Mouse (Mus musculus): ENCODE results near the gene Trio.

Gene Trio

GRCm38 (mm10) chr15:27957867-27958266, 67.8 kb downstream of the Trio start:
- no peak for DNase-seq (ENCODE audit: low read depth, low spot score)
- H3K27me3 ChIP-seq (ENCODE audit: control insufficient read depth, insufficient read depth, low read length, poor library complexity, severe bottlenecking) = no peaks in the 10 kb centered on the region
- H3K36me3 ChIP-seq (ENCODE audit: control insufficient read depth, insufficient read depth, low read length, poor library complexity, severe bottlenecking) = no peaks in the 10 kb centered on the region

GRCm38 (mm10) chr15:27955614-27956013, 70.0 kb downstream of the Trio start:
- Histone ChIP-seq H3K36me3 (ENCODE audit: control insufficient read depth, insufficient read depth, low read length, poor library complexity, severe bottlenecking) (no peaks in the 10 kb centered on the region), H3K27me3 (ENCODE audit: control insufficient read depth, insufficient read depth, low read length, poor library complexity, severe bottlenecking) (no peaks in the 10 kb centered on the region)
- DNase-seq (ENCODE audit: low read depth, low spot score) = no peak

- no peaks in the 10 kb centered on the region for H3K36me3 ChIP-seq (ENCODE audit: control insufficient read depth, insufficient read depth, low read length, poor library complexity, severe bottlenecking)
- DNase-seq (ENCODE audit: low read depth, low spot score) = no peak
- no peaks in the 10 kb centered on the region for H3K27me3 ChIP-seq (ENCODE audit: control insufficient read depth, insufficient read depth, low read length, poor library complexity, severe bottlenecking)
Observed at GRCm38 (mm10) chr15:27954356-27954755, 71.3 kb downstream of the Trio start.

- no peaks in the 10 kb centered on the region for H3K36me3 ChIP-seq (ENCODE audit: control insufficient read depth, insufficient read depth, low read length, poor library complexity, severe bottlenecking)
- H3K27me3 ChIP-seq (ENCODE audit: control insufficient read depth, insufficient read depth, low read length, poor library complexity, severe bottlenecking) = no peaks in the 10 kb centered on the region
- DNase-seq (ENCODE audit: low read depth, low spot score) = no peak
Observed at GRCm38 (mm10) chr15:27953570-27953969, 72.1 kb downstream of the Trio start.

GRCm38 (mm10) chr15:27951195-27951594, 74.5 kb downstream of the Trio start:
- no peak for DNase-seq (ENCODE audit: low read depth, low spot score)
- Histone ChIP-seq H3K27me3 (ENCODE audit: control insufficient read depth, insufficient read depth, low read length, poor library complexity, severe bottlenecking) (no peaks in the 10 kb centered on the region), H3K36me3 (ENCODE audit: control insufficient read depth, insufficient read depth, low read length, poor library complexity, severe bottlenecking) (no peaks in the 10 kb centered on the region)

GRCm38 (mm10) chr15:27949196-27949595, 76.5 kb downstream of the Trio start:
- Histone ChIP-seq H3K27me3 (ENCODE audit: control insufficient read depth, insufficient read depth, low read length, poor library complexity, severe bottlenecking) (no peaks in the 10 kb centered on the region), H3K36me3 (ENCODE audit: control insufficient read depth, insufficient read depth, low read length, poor library complexity, severe bottlenecking) (no peaks in the 10 kb centered on the region)
- DNase-seq (ENCODE audit: low read depth, low spot score) = no peak

- DNase-seq (ENCODE audit: low read depth, low spot score) = peak; percentile 14
- Histone ChIP-seq H3K27me3 (ENCODE audit: control insufficient read depth, insufficient read depth, low read length, poor library complexity, severe bottlenecking) (no peaks in the 10 kb centered on the region), H3K36me3 (ENCODE audit: control insufficient read depth, insufficient read depth, low read length, poor library complexity, severe bottlenecking) (no peaks in the 10 kb centered on the region)
Observed at GRCm38 (mm10) chr15:27947880-27948279, 77.8 kb downstream of the Trio start.

- Histone ChIP-seq H3K27me3 (ENCODE audit: control insufficient read depth, insufficient read depth, low read length, poor library complexity, severe bottlenecking) (no peaks in the 10 kb centered on the region), H3K36me3 (ENCODE audit: control insufficient read depth, insufficient read depth, low read length, poor library complexity, severe bottlenecking) (no peaks in the 10 kb centered on the region)
- no peak for DNase-seq (ENCODE audit: low read depth, low spot score)
Observed at GRCm38 (mm10) chr15:27945570-27945969, 80.1 kb downstream of the Trio start.

- Histone ChIP-seq H3K36me3 (ENCODE audit: control insufficient read depth, insufficient read depth, low read length, poor library complexity, severe bottlenecking) (no peaks in the 10 kb centered on the region), H3K27me3 (ENCODE audit: control insufficient read depth, insufficient read depth, low read length, poor library complexity, severe bottlenecking) (no peaks in the 10 kb centered on the region)
- DNase-seq (ENCODE audit: low read depth, low spot score) = no peak
Observed at GRCm38 (mm10) chr15:27944898-27945297, 80.8 kb downstream of the Trio start.

GRCm38 (mm10) chr15:27943486-27944195, 82.0 kb downstream of the Trio start:
- no peaks in the 10 kb centered on the region for H3K36me3 ChIP-seq (ENCODE audit: control insufficient read depth, insufficient read depth, low read length, poor library complexity, severe bottlenecking)
- no peak for DNase-seq (ENCODE audit: low read depth, low spot score)
- H3K27me3 ChIP-seq (ENCODE audit: control insufficient read depth, insufficient read depth, low read length, poor library complexity, severe bottlenecking) = no peaks in the 10 kb centered on the region

- no peaks in the 10 kb centered on the region for H3K27me3 ChIP-seq (ENCODE audit: control insufficient read depth, insufficient read depth, low read length, poor library complexity, severe bottlenecking)
- no peaks in the 10 kb centered on the region for H3K36me3 ChIP-seq (ENCODE audit: control insufficient read depth, insufficient read depth, low read length, poor library complexity, severe bottlenecking)
- DNase-seq (ENCODE audit: low read depth, low spot score) = no peak
Observed at GRCm38 (mm10) chr15:27942148-27942847, 83.3 kb downstream of the Trio start.

- DNase-seq (ENCODE audit: low read depth, low spot score) = no peak
- Histone ChIP-seq H3K36me3 (ENCODE audit: control insufficient read depth, insufficient read depth, low read length, poor library complexity, severe bottlenecking) (no peaks in the 10 kb centered on the region), H3K27me3 (ENCODE audit: control insufficient read depth, insufficient read depth, low read length, poor library complexity, severe bottlenecking) (no peaks in the 10 kb centered on the region)
Observed at GRCm38 (mm10) chr15:27941441-27941840, 84.2 kb downstream of the Trio start.

GRCm38 (mm10) chr15:27941020-27941419, 84.6 kb downstream of the Trio start:
- Histone ChIP-seq H3K27me3 (ENCODE audit: control insufficient read depth, insufficient read depth, low read length, poor library complexity, severe bottlenecking) (no peaks in the 10 kb centered on the region), H3K36me3 (ENCODE audit: control insufficient read depth, insufficient read depth, low read length, poor library complexity, severe bottlenecking) (no peaks in the 10 kb centered on the region)
- no peak for DNase-seq (ENCODE audit: low read depth, low spot score)

- Histone ChIP-seq H3K27me3 (ENCODE audit: control insufficient read depth, insufficient read depth, low read length, poor library complexity, severe bottlenecking) (no peaks in the 10 kb centered on the region), H3K36me3 (ENCODE audit: control insufficient read depth, insufficient read depth, low read length, poor library complexity, severe bottlenecking) (no peaks in the 10 kb centered on the region)
- DNase-seq (ENCODE audit: low read depth, low spot score) = no peak
Observed at GRCm38 (mm10) chr15:27940032-27940431, 85.6 kb downstream of the Trio start.

- no peaks in the 10 kb centered on the region for H3K27me3 ChIP-seq (ENCODE audit: control insufficient read depth, insufficient read depth, low read length, poor library complexity, severe bottlenecking)
- no peak for DNase-seq (ENCODE audit: low read depth, low spot score)
- H3K36me3 ChIP-seq (ENCODE audit: control insufficient read depth, insufficient read depth, low read length, poor library complexity, severe bottlenecking) = no peaks in the 10 kb centered on the region
Observed at GRCm38 (mm10) chr15:27938886-27939285, 86.8 kb downstream of the Trio start.
